Mouse (Mus musculus) heart, embryonic 10.5 days (tissue): ENCODE data around the gene Dph2. TPM values are rescaled to one million over a fixed set of nuclear protein-coding genes. Genes with fewer than 3 reads are reported as not detected.

ENCODE experiments used
- DNase-seq: peaks from one replicate; pipeline ENCODE4 v3.0.0-alpha.2; 2017; ENCODE audit warnings: low spot score
- H3K27ac ChIP-seq: fragments of 300-500 bp; sonication (generic); 2 replicates; pipeline ENCODE4 v1.5.1; 2016; ENCODE audit warnings: mild to moderate bottlenecking
- H3K27me3 ChIP-seq: fragments of 300-500 bp; sonication (generic); 2 replicates; pipeline ENCODE4 v1.6.1; 2016; ENCODE audit warnings: mild to moderate bottlenecking; ENCODE audit not compliant: poor library complexity, insufficient read depth, severe bottlenecking
- H3K36me3 ChIP-seq: fragments of 300-500 bp; sonication (generic); 2 replicates; pipeline ENCODE4 v1.6.1; 2016; ENCODE audit warnings: mild to moderate bottlenecking, moderate library complexity
- H3K4me1 ChIP-seq: fragments of 300-500 bp; sonication (generic); 2 replicates; pipeline ENCODE4 v1.6.1; 2016; ENCODE audit warnings: mild to moderate bottlenecking
- H3K4me3 ChIP-seq: fragments of 300-500 bp; sonication (generic); 2 replicates; pipeline ENCODE4 v1.5.1; 2016; ENCODE audit warnings: mild to moderate bottlenecking, moderate library complexity
- H3K9me3 ChIP-seq: fragments of 300-500 bp; sonication (generic); 2 replicates; pipeline ENCODE4 v1.6.1; 2016; ENCODE audit warnings: mild to moderate bottlenecking, moderate library complexity
- WGBS: fragments of 180-500 bp; shearing (Covaris S2); methylation state at CpG from one replicate; pipeline ENCODE4 v1.1.7; 2016; 5-methylcytosine and 5-hydroxymethylcytosine counted together
- polyA plus RNA-seq: library from polyadenylated mRNA; unstranded; fragments of >200 nt; fragmentation: Nextera tagmentation; extraction: Ambion mirVana; gene quantifications from 2 replicates; pipeline ENCODE4 v1.2.1, GENCODE M21; 2016

Gene Dph2
- polyA plus RNA-seq, 1 experiment from 2014 or later, result 19.6 TPM

DNA sequence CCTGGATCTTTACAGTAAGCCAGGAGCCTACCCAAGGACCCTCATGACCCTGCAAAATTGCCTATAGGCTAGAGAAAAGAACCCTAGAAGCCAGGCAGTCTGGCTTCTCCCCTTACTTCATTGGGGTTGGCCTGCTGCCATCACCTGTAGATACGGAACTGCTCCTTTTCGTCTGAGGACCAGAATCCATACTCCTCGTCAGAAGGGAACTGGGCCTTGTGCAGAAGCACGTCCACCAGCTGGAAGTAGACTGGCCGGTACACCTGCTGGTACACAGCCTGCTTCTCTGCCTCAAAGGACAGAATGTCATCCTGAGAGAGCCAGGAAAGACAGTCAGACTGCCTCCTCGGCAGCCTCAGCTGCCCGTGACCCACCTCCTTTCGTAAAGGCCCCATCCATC, 12.9 kb upstream of the Dph2 start:
- no peak overlapping the region for H3K4me3 ChIP-seq
- no peaks in the 10 kb centered on the region for H3K9me3 ChIP-seq
- H3K27me3 ChIP-seq, result no peaks in the 10 kb centered on the region
- WGBS, result 91% methylated on average over 8 of the region's 8 CpGs
- peaks cover 9% of the 10 kb centered on the region for H3K4me1 ChIP-seq
- no peak for DNase-seq
- H3K27ac ChIP-seq, result no peak overlapping the region
- peaks cover 86% of the 10 kb centered on the region for H3K36me3 ChIP-seq

DNA sequence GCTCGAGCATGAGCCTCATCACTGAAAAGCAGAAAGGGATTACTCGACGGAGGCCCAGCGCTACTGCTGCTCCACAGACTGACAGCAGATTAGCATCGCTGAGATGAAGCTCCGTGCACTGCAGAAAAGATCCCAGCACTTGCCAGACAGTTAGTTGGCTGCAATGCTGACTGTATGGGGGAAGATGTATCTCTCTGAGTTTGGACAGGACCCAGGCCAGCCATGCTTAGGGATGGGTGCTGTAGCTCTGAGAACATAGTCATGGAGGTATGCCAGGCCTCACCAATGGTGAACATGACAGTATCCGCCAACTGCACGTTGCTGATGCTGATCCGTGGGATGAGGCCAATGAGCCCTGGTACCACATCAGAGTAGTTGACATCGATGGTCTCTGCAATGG, 12.3 kb upstream of the Dph2 start:
- H3K9me3 ChIP-seq, result no peaks in the 10 kb centered on the region
- no peak overlapping the region for H3K27ac ChIP-seq
- H3K27me3 ChIP-seq, result no peaks in the 10 kb centered on the region
- DNase-seq, result no peak
- peaks cover 90% of the 10 kb centered on the region for H3K36me3 ChIP-seq
- WGBS, result 90% methylated on average over 10 of the region's 10 CpGs
- no peak overlapping the region for H3K4me3 ChIP-seq
- H3K4me1 ChIP-seq, result peaks cover 5% of the 10 kb centered on the region

DNA sequence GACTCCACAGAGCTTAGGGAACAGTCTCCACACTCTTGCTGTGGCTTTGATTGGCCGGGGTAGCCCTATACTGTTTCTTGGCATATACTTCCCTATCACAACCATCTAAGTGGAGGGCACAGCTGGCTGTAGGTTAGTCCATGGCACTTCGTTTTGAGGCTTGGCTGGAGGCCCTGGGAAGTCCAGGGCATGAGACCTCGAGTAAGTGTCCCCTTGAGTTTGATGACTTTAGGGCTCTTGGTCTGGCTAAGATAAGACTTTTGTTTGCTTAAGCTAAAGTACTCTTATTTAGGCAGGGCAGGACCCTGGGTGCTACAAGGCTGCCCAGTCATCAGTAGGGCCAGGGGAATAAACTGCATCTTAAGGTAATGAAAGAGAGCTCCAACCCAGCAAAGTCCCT, 6.3 kb upstream of the Dph2 start:
- Histone ChIP-seq H3K27me3 (no peaks in the 10 kb centered on the region), H3K36me3 (peaks cover 93% of the 10 kb centered on the region), H3K9me3 (no peaks in the 10 kb centered on the region), H3K4me3 (no peak overlapping the region), H3K27ac (no peak overlapping the region), H3K4me1 (no peaks in the 10 kb centered on the region)
- no peak for DNase-seq
- 73% methylated on average over 3 of the region's 3 CpGs for WGBS

DNA sequence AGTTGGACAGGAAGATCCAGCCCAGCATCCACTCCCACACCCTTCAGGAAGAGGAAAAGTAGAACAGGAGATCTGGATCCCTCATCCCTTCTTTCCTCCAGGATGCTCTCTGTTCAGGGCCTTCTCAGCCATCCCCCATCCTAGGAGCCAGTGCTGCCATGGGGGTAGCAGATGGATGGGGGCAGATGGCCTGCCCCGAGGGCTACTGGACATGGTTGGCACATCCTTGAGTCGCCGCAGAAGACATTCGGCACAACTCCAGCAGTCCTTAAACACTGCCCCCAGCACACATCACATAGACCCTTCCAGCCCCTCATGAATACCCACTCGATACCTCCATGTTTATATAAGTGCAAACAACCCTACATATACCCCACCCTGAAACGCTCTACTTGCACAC, 4.2 kb upstream of the Dph2 start:
- no peak for DNase-seq
- Histone ChIP-seq H3K36me3 (peaks cover 72% of the 10 kb centered on the region), H3K4me1 (peaks cover 8% of the 10 kb centered on the region), H3K27ac (no peak overlapping the region), H3K4me3 (no peak overlapping the region), H3K9me3 (no peaks in the 10 kb centered on the region), H3K27me3 (no peaks in the 10 kb centered on the region)
- 91% methylated on average over 6 of the region's 6 CpGs for WGBS

DNA sequence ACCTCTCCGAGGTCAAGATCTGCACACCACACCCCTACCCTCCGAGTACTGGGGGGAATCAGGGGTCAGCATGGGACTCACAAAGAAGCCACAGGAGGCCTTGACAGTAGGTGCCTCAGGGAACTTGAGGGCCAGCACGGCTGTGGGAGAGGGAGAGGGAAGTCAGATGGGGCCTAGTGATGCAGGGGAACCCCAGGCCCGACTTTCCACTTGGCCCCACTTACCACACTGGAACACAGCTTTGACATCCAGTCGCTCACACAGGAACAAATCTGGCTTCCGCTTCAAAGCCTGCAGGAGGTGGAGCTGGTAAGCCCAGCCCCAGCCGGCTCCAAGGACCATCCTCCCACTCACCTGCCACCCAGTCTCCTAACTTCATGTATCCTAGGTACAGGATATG, 3.5 kb upstream of the Dph2 start:
- WGBS, result 83% methylated on average over 7 of the region's 7 CpGs
- peaks cover 15% of the 10 kb centered on the region for H3K4me1 ChIP-seq
- H3K36me3 ChIP-seq, result peaks cover 67% of the 10 kb centered on the region
- no peak for DNase-seq
- no peaks in the 10 kb centered on the region for H3K9me3 ChIP-seq
- H3K27me3 ChIP-seq, result no peaks in the 10 kb centered on the region
- no peak overlapping the region for H3K27ac ChIP-seq
- H3K4me3 ChIP-seq, result no peak overlapping the region

DNA sequence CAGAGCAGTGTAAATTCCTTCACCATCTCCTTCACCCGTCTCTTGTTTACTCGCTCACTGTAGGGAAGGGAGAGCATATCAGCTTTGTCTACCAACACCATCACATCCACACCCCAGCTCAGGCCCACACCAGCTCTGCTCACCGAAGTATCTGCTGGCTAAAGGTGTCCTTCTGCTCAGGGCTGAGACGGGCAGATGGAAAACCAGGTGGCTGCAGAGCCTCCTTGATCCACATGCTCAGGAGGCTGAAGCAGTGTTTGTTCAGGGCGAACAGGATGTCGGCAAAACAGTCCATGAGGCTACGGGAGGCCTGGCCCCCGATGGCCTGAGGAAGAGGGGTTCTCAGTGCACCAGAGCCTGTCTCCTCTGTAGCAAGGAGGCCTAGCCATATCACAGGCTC, 2.8 kb upstream of the Dph2 start:
- peaks cover 67% of the 10 kb centered on the region for H3K36me3 ChIP-seq
- 81% methylated on average over 8 of the region's 8 CpGs for WGBS
- H3K27ac ChIP-seq, result no peak overlapping the region
- DNase-seq, result no peak
- peaks cover 15% of the 10 kb centered on the region for H3K4me1 ChIP-seq
- no peaks in the 10 kb centered on the region for H3K27me3 ChIP-seq
- no peaks in the 10 kb centered on the region for H3K9me3 ChIP-seq
- H3K4me3 ChIP-seq, result no peak overlapping the region

DNA sequence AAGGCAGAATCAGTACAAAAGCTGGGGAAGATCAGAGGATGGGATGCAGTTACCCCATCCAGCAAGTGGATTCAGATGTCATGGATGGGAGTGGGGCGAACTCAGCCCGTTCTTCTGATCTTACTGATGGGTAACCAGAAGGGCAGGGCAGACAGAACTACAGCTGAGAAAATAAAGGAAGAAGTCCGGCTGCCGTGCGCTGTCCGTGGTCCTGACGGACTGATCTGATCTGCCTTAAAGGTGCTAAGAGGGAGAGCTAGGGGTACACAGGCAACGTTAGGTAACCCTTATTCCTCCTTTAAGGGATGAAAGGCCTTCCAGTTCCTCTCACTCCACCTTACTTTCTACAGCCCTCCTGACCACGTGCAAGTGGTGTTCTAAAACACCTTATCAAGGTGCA, 1.5 kb upstream of the Dph2 start:
- H3K4me3 ChIP-seq, result no peak overlapping the region
- no peaks in the 10 kb centered on the region for H3K9me3 ChIP-seq
- peaks cover 63% of the 10 kb centered on the region for H3K36me3 ChIP-seq
- no peaks in the 10 kb centered on the region for H3K27me3 ChIP-seq
- no peak for DNase-seq
- WGBS, result 20% methylated on average over 9 of the region's 9 CpGs
- H3K27ac ChIP-seq, result no peak overlapping the region
- H3K4me1 ChIP-seq, result peaks cover 15% of the 10 kb centered on the region

DNA sequence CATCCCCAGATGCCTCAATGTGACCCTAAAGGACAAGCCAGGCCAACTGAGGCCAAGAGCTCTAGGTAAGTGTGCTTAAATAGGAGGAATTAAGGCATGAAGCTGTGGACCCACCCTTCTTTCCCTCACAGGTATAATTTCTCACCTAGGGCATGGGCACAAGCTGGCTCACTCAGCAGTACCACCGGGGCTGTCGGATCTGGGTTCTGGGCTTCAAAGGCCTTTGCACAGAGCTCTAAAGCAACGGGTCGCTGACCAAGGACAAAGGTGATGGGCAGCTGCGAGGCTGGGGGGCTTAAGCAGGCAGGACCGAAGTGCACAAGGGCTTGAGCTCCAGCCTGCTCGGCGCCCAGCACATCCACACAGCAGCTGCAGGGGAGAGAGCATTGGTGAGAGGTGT, 1.1 kb downstream of the Dph2 start:
- no peak for DNase-seq
- Histone ChIP-seq H3K27me3 (no peaks in the 10 kb centered on the region), H3K4me1 (peaks cover 29% of the 10 kb centered on the region), H3K9me3 (no peaks in the 10 kb centered on the region), H3K4me3 (peak overlapping the region; percentile 71), H3K27ac (no peak overlapping the region), H3K36me3 (peaks cover 42% of the 10 kb centered on the region)
- WGBS, result 84% methylated on average over 8 of the region's 8 CpGs

DNA sequence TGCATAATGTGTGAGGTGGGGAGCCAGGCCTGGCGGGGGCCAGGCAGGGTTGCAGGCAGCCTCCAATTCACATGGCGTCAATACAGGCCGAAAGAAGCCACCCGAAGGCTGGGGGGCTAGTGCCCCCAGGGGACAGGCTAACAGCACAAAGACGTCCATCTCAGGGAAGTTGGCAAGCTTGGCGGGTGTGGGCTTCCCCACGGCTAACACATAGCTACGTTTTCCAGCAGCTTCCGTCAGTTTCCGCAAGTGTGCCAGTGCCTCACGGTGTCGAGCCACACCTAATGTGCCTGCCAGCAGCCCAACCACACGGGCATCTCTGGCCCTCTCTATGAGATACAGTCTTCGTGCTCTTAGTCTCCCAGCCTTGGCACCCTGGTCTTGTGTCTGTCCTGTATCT, 1.8 kb downstream of the Dph2 start:
- Histone ChIP-seq H3K4me3 (no peak overlapping the region), H3K27me3 (no peaks in the 10 kb centered on the region), H3K36me3 (peaks cover 42% of the 10 kb centered on the region), H3K9me3 (no peaks in the 10 kb centered on the region), H3K27ac (no peak overlapping the region), H3K4me1 (peaks cover 30% of the 10 kb centered on the region)
- no peak for DNase-seq
- WGBS, result 90% methylated on average over 14 of the region's 14 CpGs

DNA sequence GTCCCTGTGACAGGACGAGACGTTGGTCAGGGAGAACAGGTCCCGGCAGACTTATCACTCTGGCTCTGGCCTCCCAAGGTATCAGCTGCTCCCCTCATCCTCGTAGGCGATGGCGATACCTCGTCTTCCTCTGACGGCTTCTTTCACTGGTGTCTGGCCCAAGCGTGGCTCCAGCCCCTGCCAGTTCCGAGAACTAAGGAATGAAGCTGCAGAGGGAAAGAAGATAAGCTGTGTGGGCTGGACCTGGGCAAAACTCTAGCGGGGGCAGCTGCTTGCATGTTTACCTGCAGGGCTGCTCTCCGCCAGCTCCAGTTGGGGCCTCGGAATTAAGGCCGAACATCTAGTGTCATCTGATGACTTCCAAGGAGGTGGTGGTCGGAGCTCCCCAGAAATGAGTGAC, 2.4 kb downstream of the Dph2 start:
- no peaks in the 10 kb centered on the region for H3K9me3 ChIP-seq
- WGBS, result 90% methylated on average over 15 of the region's 15 CpGs
- H3K36me3 ChIP-seq, result peaks cover 42% of the 10 kb centered on the region
- no peak for DNase-seq
- H3K27me3 ChIP-seq, result no peaks in the 10 kb centered on the region
- no peak overlapping the region for H3K4me3 ChIP-seq
- peaks cover 30% of the 10 kb centered on the region for H3K4me1 ChIP-seq
- H3K27ac ChIP-seq, result no peak overlapping the region

DNA sequence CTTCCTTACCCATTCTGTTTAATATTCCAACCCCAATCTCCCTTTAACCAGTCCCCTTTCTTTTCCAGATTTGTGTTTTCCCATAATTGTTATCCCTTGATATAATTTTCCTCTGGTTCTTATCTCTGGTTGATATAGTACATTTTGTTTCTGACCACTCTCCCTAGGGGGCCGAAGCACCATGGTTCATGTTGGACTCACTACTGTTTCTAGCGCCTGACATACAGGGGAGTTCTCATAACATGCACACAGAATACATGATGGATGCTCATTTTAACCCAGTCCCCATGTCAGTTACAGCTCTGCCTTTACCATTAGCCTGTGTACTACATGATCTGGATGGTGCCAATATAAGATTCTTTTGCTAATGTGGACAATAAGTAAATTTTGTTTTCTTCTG, 3.9 kb downstream of the Dph2 start:
- no peak for DNase-seq
- H3K27me3 ChIP-seq, result no peaks in the 10 kb centered on the region
- peak overlapping the region; percentile 98 for H3K4me3 ChIP-seq
- peaks cover 39% of the 10 kb centered on the region for H3K36me3 ChIP-seq
- WGBS, result 60% methylated on average over 2 of the region's 2 CpGs
- H3K4me1 ChIP-seq, result peaks cover 43% of the 10 kb centered on the region
- no peak overlapping the region for H3K27ac ChIP-seq
- H3K9me3 ChIP-seq, result no peaks in the 10 kb centered on the region

DNA sequence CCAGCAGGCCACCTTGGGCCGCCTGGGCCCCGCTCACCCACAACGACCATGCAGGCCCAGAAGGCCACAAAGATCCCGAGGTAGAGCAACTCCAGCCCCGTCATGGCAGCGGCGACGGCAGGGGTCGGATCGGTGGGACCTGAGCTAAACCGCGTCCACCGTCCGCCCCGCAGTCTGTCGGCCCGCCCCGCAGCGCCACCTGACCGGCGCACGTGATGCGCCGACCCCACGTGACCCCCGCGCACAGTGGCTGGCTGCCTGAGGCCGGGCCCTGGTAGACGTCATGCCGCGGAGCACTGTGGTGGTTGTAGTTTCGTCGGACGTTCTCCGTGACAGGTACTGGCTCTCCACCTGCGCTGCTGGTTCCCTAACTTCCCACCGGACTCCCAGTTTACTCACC, 4.7 kb downstream of the Dph2 start, which contains the start of gene Atp6v0b:
Gene Atp6v0b, minus strand, starts transcription at position 201 of the 400 bp plus-strand sequence.
- peak; percentile 96 for DNase-seq
- Histone ChIP-seq H3K9me3 (no peaks in the 10 kb centered on the region), H3K27me3 (no peaks in the 10 kb centered on the region), H3K27ac (peak within 1 kb of the TSS; percentile 92), H3K4me1 (peaks cover 48% of the 10 kb centered on the region), H3K36me3 (peaks cover 39% of the 10 kb centered on the region), H3K4me3 (peak within 1 kb of the TSS; percentile 98)
- WGBS, result 0% methylated on average over 37 of the region's 37 CpGs

DNA sequence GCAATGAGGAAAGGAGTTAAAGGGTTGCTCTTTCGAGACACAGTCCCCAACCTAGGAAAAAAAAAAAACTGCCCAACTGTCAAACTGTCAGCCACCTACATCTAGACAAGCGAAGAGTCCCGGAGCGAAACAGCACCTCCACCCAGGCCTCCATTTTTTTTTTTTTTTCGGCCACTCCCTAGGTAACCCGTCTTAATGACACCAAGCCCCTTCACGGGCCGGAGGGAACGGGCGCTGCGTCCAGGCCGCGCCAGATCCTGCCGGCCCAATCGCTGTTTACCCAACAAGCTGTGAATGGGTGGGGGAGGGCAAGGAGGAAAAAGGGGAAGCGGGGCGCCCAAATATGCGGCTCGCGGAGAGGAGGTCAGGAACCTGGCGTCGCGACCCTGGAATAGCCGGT, 5.2 kb downstream of the Dph2 start:
- H3K4me3 ChIP-seq, result peak overlapping the region; percentile 98
- H3K27ac ChIP-seq, result peak overlapping the region; percentile 92
- H3K4me1 ChIP-seq, result peaks cover 48% of the 10 kb centered on the region
- peaks cover 39% of the 10 kb centered on the region for H3K36me3 ChIP-seq
- WGBS, result 2% methylated on average over 24 of the region's 24 CpGs
- no peak for DNase-seq
- H3K9me3 ChIP-seq, result no peaks in the 10 kb centered on the region
- H3K27me3 ChIP-seq, result no peaks in the 10 kb centered on the region

DNA sequence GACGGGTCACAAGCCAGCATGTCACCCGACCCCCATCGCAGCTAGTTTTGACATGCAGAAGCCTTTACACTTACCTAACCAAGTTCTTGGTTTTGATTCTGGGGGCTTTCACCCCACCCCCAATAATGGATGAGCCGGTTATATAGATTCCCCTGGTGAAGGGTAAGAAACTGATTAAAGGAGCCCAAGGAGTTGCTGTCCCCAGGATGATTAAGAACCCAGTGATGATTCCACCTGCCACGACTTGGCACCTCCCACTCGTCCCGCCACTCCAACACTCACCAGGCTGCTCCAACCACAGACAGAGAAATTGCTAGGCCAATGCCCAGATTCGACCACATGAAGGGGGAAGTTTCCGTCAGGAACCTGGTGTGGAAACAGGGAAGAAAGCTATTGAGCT, 5.8 kb downstream of the Dph2 start:
- Histone ChIP-seq H3K4me3 (peak overlapping the region; percentile 98), H3K9me3 (no peaks in the 10 kb centered on the region), H3K36me3 (peaks cover 42% of the 10 kb centered on the region), H3K27me3 (no peaks in the 10 kb centered on the region), H3K27ac (no peak overlapping the region), H3K4me1 (peaks cover 45% of the 10 kb centered on the region)
- DNase-seq, result no peak
- WGBS, result 77% methylated on average over 9 of the region's 9 CpGs
